ENCODE assay signal across 8 mouse cellular contexts in genomic region chr1:164315266-164315665, GRCm38 (mm10). TPM values are rescaled to one million over a fixed set of nuclear protein-coding genes. Genes with fewer than 3 reads are reported as not detected.
DNase-seq lines count a peak whose midpoint lies in the region; TF ChIP-seq lines count a peak whose summit lies in the region.
"Had no signal": no experiment of that assay in that cellular context is flagged by ENCODE, and none has a peak within 500 bp of the region (broad histone marks: within the 10 kb centered on the region; RNA-seq: fewer than 3 reads in every experiment).

No protein-coding gene starts in this region.

- peak; percentile 27 for TF ChIP-seq RAD21 in MEL (IDR thresholded peaks at IDR 0.05; ENCODE audit: low read depth, low read length)

- H3K36me3 ChIP-seq in MEL (ENCODE audit: control insufficient read depth in 1 of 2, insufficient read depth in 2 of 2, low read length in 2 of 2), result peaks cover 0 to 7% of the 10 kb centered on the region in 2 experiments; a peak in 2 of 4 replicates

- no peaks in the 10 kb centered on the region for H3K27me3 ChIP-seq in MEL (ENCODE audit: control insufficient read depth in 1 of 2, insufficient read depth in 2 of 2, low read length in 2 of 2)

- no peaks in the 10 kb centered on the region for H3K79me2 ChIP-seq in MEL (ENCODE audit: control insufficient read depth, insufficient read depth, low read length, poor library complexity)

- H3K4me1 ChIP-seq in MEL (ENCODE audit: control insufficient read depth in 1 of 2, insufficient read depth in 2 of 2, low read length in 2 of 2), result peaks cover 4 to 10% of the 10 kb centered on the region in 2 experiments

- no peak for TF ChIP-seq POLR2A in MEL (IDR thresholded peaks at IDR 0.05; ENCODE audit: control insufficient read depth in 1 of 2, insufficient read depth in 1 of 2, low read depth in 1 of 2, low read length in 2 of 2, poor library complexity in 1 of 2)

- H3K9me3 ChIP-seq in MEL (replicated peaks; ENCODE audit: insufficient read depth, low read length), result no peaks in the 10 kb centered on the region

- DNase-seq in layer of hippocampus, adult 11-12 months (ENCODE audit: low spot score), result peak; percentile 29
- DNase-seq in layer of hippocampus, adult 18-20 months (ENCODE audit: low spot score in 2 of 2), result no peak
- DNase-seq in CD4-positive, CD25-positive, alpha-beta regulatory T cell, adult 2 months (ENCODE audit: low read depth, low spot score), result peak; percentile 66
- DNase-seq in MEL (ENCODE audit: low read depth, low spot score), result peak; percentile 69
- peak; percentile 33 to 61 for DNase-seq in cerebellum, postnatal 25 days
- peak; percentile 56 for DNase-seq in lung, postnatal 10 days
- peak; percentile 29 for DNase-seq in thymus, postnatal 0 days (ENCODE audit: low spot score)

- H3K27ac ChIP-seq in MEL (ENCODE audit: control insufficient read depth, low read depth, low read length), result no peak overlapping the region
- H3K27ac ChIP-seq: macrophage had no signal

- peak; percentile 63 to 78 (median 68) for TF ChIP-seq CTCF in MEL (IDR thresholded peaks at IDR 0.05 in 2 of 3, conservative IDR thresholded peaks at IDR 0.05 in 1 of 3; ENCODE audit: control insufficient read depth in 1 of 3, insufficient read depth in 1 of 3, low read depth in 2 of 3, low read length in 3 of 3, poor library complexity in 1 of 3, severe bottlenecking in 1 of 3)

- TF ChIP-seq EP300 in MEL (IDR thresholded peaks at IDR 0.05; ENCODE audit: low read depth in 1 of 2, low read length in 2 of 2), result no peak

- no peak overlapping the region for H3K4me3 ChIP-seq in MEL (ENCODE audit: control insufficient read depth in 1 of 2, insufficient read depth in 1 of 2, low read depth in 2 of 2, low read length in 2 of 2)

- H3K9ac ChIP-seq in MEL (ENCODE audit: control insufficient read depth, low read depth, low read length, poor library complexity, severe bottlenecking), result no peak overlapping the region

TF ChIP-seq in MEL, 35 proteins besides CTCF, POLR2A, EP300 and RAD21:
- peak; percentile 53; the same call in 1 of the 2 replicates for TF ChIP-seq MAX (IDR thresholded peaks at IDR 0.05; ENCODE audit: low read length)
- TF ChIP-seq SMC3 (IDR thresholded peaks at IDR 0.05; ENCODE audit: low read depth, low read length), result peak; percentile 26; the same call in 1 of the 2 replicates
- no peak for TF ChIP-seq MAFK (IDR thresholded peaks at IDR 0.05; ENCODE audit: borderline replicate concordance, low read depth, low read length)
- no peak for TF ChIP-seq ZC3H11A (IDR thresholded peaks at IDR 0.05; ENCODE audit: low read depth, low read length)
- TF ChIP-seq MYB (IDR thresholded peaks at IDR 0.05; ENCODE audit: low read depth, low read length), result no peak
- TF ChIP-seq USF1 (IDR thresholded peaks at IDR 0.05; ENCODE audit: low read depth, low read length), result peak; percentile 88
- TF ChIP-seq HCFC1 (IDR thresholded peaks at IDR 0.05; ENCODE audit: low read depth, low read length), result no peak
- TF ChIP-seq USF2 (IDR thresholded peaks at IDR 0.05; ENCODE audit: borderline replicate concordance in 1 of 2, insufficient read depth in 1 of 2, low read depth in 1 of 2, low read length in 2 of 2), result peak in 1 of 2 experiments; percentile 56; a peak in 1 of 4 replicates
- no peak for TF ChIP-seq CHD2 (IDR thresholded peaks at IDR 0.05; ENCODE audit: low read length)
- TF ChIP-seq ZNF384 (IDR thresholded peaks at IDR 0.05; ENCODE audit: low read depth, low read length), result no peak
- no peak for TF ChIP-seq BHLHE40 (IDR thresholded peaks at IDR 0.05; ENCODE audit: borderline replicate concordance, low read depth, low read length)
- no peak for TF ChIP-seq E2F4 (IDR thresholded peaks at IDR 0.05; ENCODE audit: borderline replicate concordance, low read depth, low read length)

RNA-seq across cellular contexts. Expression of gene Blzf1, which starts 8.0 kb away (rescaled TPM):
- 10 to 100 TPM; 22.1 to 22.6 TPM for total RNA-seq in layer of hippocampus, adult 18-20 months (2021)
- total RNA-seq in MEL (2012; rRNA removed), result 14.1 and 18.2 TPM in 2 replicates
- polyA plus RNA-seq in MEL (2012; ENCODE audit: insufficient read depth in 1 of 2, insufficient read length in 2 of 2, low read depth in 1 of 2, low replicate concordance in 2 of 2, missing spikeins in 1 of 2), result 10 to 100 TPM in 1 of 2 experiments, not detected in 1; 17.1 TPM
- polyA plus RNA-seq in thymus, postnatal 0 days (2015; fragmentation: Nextera tagmentation; extraction: Ambion mirVana), result 23.6 and 24.0 TPM in 2 replicates

RNA-seq across cellular contexts. Expression of gene Nme7, which starts 11.3 kb away (rescaled TPM):
- total RNA-seq in layer of hippocampus, adult 18-20 months (2021), result 10 to 100 TPM; 23.3 to 23.6 TPM
- 27.6 and 28.7 TPM in 2 replicates for total RNA-seq in MEL (2012; rRNA removed)
- polyA plus RNA-seq in MEL (2012; ENCODE audit: insufficient read depth in 1 of 2, insufficient read length in 2 of 2, low read depth in 1 of 2, low replicate concordance in 2 of 2, missing spikeins in 1 of 2), result 10 to 100 TPM in 1 of 2 experiments, not detected in 1; 23.2 TPM
- 27.3 and 30.3 TPM in 2 replicates for polyA plus RNA-seq in thymus, postnatal 0 days (2015; fragmentation: Nextera tagmentation; extraction: Ambion mirVana)

RNA-seq across cellular contexts. Expression of gene Ccdc181, which starts 39.9 kb away (rescaled TPM):
- total RNA-seq in layer of hippocampus, adult 18-20 months (2021), result 10 to 100 TPM; 22.5 to 22.7 TPM
- total RNA-seq in MEL (2012; rRNA removed), result 11.0 and 13.0 TPM in 2 replicates
- 10 to 100 TPM in 1 of 2 experiments, not detected in 1; 15.8 TPM for polyA plus RNA-seq in MEL (2012; ENCODE audit: insufficient read depth in 1 of 2, insufficient read length in 2 of 2, low read depth in 1 of 2, low replicate concordance in 2 of 2, missing spikeins in 1 of 2)
- polyA plus RNA-seq in thymus, postnatal 0 days (2015; fragmentation: Nextera tagmentation; extraction: Ambion mirVana), result 11.4 and 11.5 TPM in 2 replicates

Comparison
In these comparisons a context has a peak if more than half of its experiments do, and no peak if none do; other contexts are left out.
1. DNase-seq: peak in layer of hippocampus, adult 11-12 months (single experiment), CD4-positive, CD25-positive, alpha-beta regulatory T cell, adult 2 months (single experiment), MEL (single experiment), cerebellum, postnatal 25 days (2 of 2), lung, postnatal 10 days (single experiment) and thymus, postnatal 0 days (single experiment); none in layer of hippocampus, adult 18-20 months (0 of 2).